Mouse (Mus musculus) neural tube, embryonic 11.5 days (tissue): ENCODE results near the gene Atp8b2. TPM values are rescaled to one million over a fixed set of nuclear protein-coding genes. Genes with fewer than 3 reads are reported as not detected.

Source experiments
- ATAC-seq: fragments of 200-750 bp; cut with Nextera tagmentation; 2 replicates; pipeline ENCODE4 v1.8.0; 2017; ENCODE audit warnings: moderate number of reproducible peaks, mild to moderate bottlenecking, moderate TSS enrichment, moderate library complexity; ENCODE audit not compliant: insufficient read depth, low FRiP score, low TSS enrichment
- DNase-seq: peaks from one replicate; pipeline ENCODE4 v3.0.0-alpha.2; 2015; ENCODE audit warnings: low spot score
- H3K27ac ChIP-seq: fragments of 300-500 bp; sonication (generic); 2 replicates; pipeline ENCODE4 v1.5.1; 2014; ENCODE audit warnings: low read depth, mild to moderate bottlenecking, low read length
- H3K27me3 ChIP-seq: fragments of 300-500 bp; sonication (generic); 2 replicates; pipeline ENCODE4 v1.6.1; 2014; ENCODE audit warnings: mild to moderate bottlenecking, low read length, mixed read lengths; ENCODE audit not compliant: control insufficient read depth, insufficient read depth
- H3K36me3 ChIP-seq: fragments of 300-500 bp; sonication (generic); 2 replicates; pipeline ENCODE4 v1.6.1; 2014; ENCODE audit warnings: mild to moderate bottlenecking, low read length, moderate library complexity, mixed read lengths; ENCODE audit not compliant: control insufficient read depth, insufficient read depth
- H3K4me1 ChIP-seq: fragments of 300-500 bp; sonication (generic); 2 replicates; pipeline ENCODE4 v1.6.1; 2014; ENCODE audit warnings: low read length, mixed read lengths; ENCODE audit not compliant: control insufficient read depth, insufficient read depth
- H3K4me2 ChIP-seq: fragments of 300-500 bp; sonication (generic); 2 replicates; pipeline ENCODE4 v1.6.1; 2014; ENCODE audit warnings: low read depth, mild to moderate bottlenecking, moderate library complexity
- H3K4me3 ChIP-seq: fragments of 300-500 bp; sonication (generic); 2 replicates; pipeline ENCODE4 v1.5.1; 2014; ENCODE audit warnings: low read depth, low read length
- H3K9ac ChIP-seq: fragments of 300-500 bp; sonication (generic); 2 replicates; pipeline ENCODE4 v1.6.1; 2014; ENCODE audit warnings: mild to moderate bottlenecking, low read length
- H3K9me3 ChIP-seq: fragments of 300-500 bp; sonication (generic); 2 replicates; pipeline ENCODE4 v1.6.1; 2016; ENCODE audit warnings: low read length; ENCODE audit not compliant: control insufficient read depth
- WGBS: fragments of 180-500 bp; shearing (Covaris S2); extraction: QIAGEN DNeasy Blood & Tissue Kit; methylation state at CpG from one replicate; pipeline ENCODE4 v1.1.7; 2014; 5-methylcytosine and 5-hydroxymethylcytosine counted together
- polyA plus RNA-seq: library from polyadenylated mRNA; unstranded; fragments of >200 nt; fragmentation: Nextera tagmentation; extraction: Ambion mirVana; gene quantifications from 2 replicates; pipeline ENCODE4 v1.2.1, GENCODE M21; 2014

The Atp8b2 gene
- polyA plus RNA-seq, 1 experiment from 2014 or later = 13.4 TPM

GRCm38 (mm10) chr3:89907846-89908245, 55.5 kb downstream of the Atp8b2 start:
- Histone ChIP-seq H3K36me3 (no peaks in the 10 kb centered on the region), H3K27me3 (peaks cover 10% of the 10 kb centered on the region), H3K4me2 (no peak overlapping the region), H3K9ac (no peak overlapping the region), H3K4me3 (no peak overlapping the region), H3K27ac (no peak overlapping the region), H3K4me1 (peaks cover 5% of the 10 kb centered on the region), H3K9me3 (no peaks in the 10 kb centered on the region)
- WGBS = 90% methylated on average over 3 of the region's 3 CpGs
- ATAC-seq (no peak), DNase-seq (no peak)

- no peak for DNase-seq
- 77% methylated on average over 8 of the region's 8 CpGs for WGBS
- Histone ChIP-seq H3K4me3 (no peak overlapping the region), H3K4me2 (no peak overlapping the region), H3K27ac (no peak overlapping the region), H3K9me3 (no peaks in the 10 kb centered on the region), H3K27me3 (no peaks in the 10 kb centered on the region), H3K4me1 (peaks cover 4% of the 10 kb centered on the region; the same call in 1 of the 2 replicates), H3K36me3 (no peaks in the 10 kb centered on the region), H3K9ac (no peak overlapping the region)
- ATAC-seq = no peak
Measured at GRCm38 (mm10) chr3:89899511-89899908, 63.8 kb downstream of the Atp8b2 start.

GRCm38 (mm10) chr3:89898870-89899510, 64.3 kb downstream of the Atp8b2 start:
- H3K9me3 ChIP-seq = no peaks in the 10 kb centered on the region
- WGBS = 65% methylated on average over 5 of the region's 5 CpGs
- H3K4me1 ChIP-seq = peaks cover 4% of the 10 kb centered on the region; the same call in 1 of the 2 replicates
- no peak for DNase-seq
- no peak overlapping the region for H3K9ac ChIP-seq
- no peak overlapping the region for H3K4me3 ChIP-seq
- H3K27ac ChIP-seq = no peak overlapping the region
- no peak for ATAC-seq
- no peak overlapping the region for H3K4me2 ChIP-seq
- no peaks in the 10 kb centered on the region for H3K36me3 ChIP-seq
- no peaks in the 10 kb centered on the region for H3K27me3 ChIP-seq

- Histone ChIP-seq H3K27ac (no peak overlapping the region), H3K9ac (no peak overlapping the region), H3K9me3 (no peaks in the 10 kb centered on the region), H3K4me3 (no peak overlapping the region), H3K4me1 (peaks cover 4% of the 10 kb centered on the region; the same call in 1 of the 2 replicates), H3K36me3 (no peaks in the 10 kb centered on the region), H3K27me3 (no peaks in the 10 kb centered on the region), H3K4me2 (no peak overlapping the region)
- 64% methylated on average over 10 of the region's 10 CpGs for WGBS
- no peak for ATAC-seq
- no peak for DNase-seq
Measured at GRCm38 (mm10) chr3:89898011-89898410, 65.3 kb downstream of the Atp8b2 start.

GRCm38 (mm10) chr3:89897204-89897796, 66.0 kb downstream of the Atp8b2 start:
- H3K36me3 ChIP-seq = no peaks in the 10 kb centered on the region
- DNase-seq = no peak
- ATAC-seq = no peak
- H3K9ac ChIP-seq = no peak overlapping the region
- no peak overlapping the region for H3K4me2 ChIP-seq
- WGBS = 68% methylated on average over 8 of the region's 8 CpGs
- H3K4me3 ChIP-seq = no peak overlapping the region
- H3K4me1 ChIP-seq = peaks cover 4% of the 10 kb centered on the region; the same call in 1 of the 2 replicates
- H3K9me3 ChIP-seq = no peaks in the 10 kb centered on the region
- H3K27ac ChIP-seq = no peak overlapping the region
- no peaks in the 10 kb centered on the region for H3K27me3 ChIP-seq

- Histone ChIP-seq H3K9me3 (no peaks in the 10 kb centered on the region), H3K4me3 (no peak overlapping the region), H3K9ac (no peak overlapping the region; the same call in 1 of the 2 replicates), H3K27me3 (no peaks in the 10 kb centered on the region), H3K36me3 (no peaks in the 10 kb centered on the region), H3K4me1 (peaks cover 4% of the 10 kb centered on the region; the same call in 1 of the 2 replicates), H3K4me2 (no peak overlapping the region), H3K27ac (no peak overlapping the region)
- no peak for ATAC-seq
- no peak for DNase-seq
- 12% methylated on average over 5 of the region's 5 CpGs for WGBS
Measured at GRCm38 (mm10) chr3:89896571-89896970, 66.7 kb downstream of the Atp8b2 start.

- H3K27ac ChIP-seq = no peak overlapping the region
- H3K36me3 ChIP-seq = no peaks in the 10 kb centered on the region
- no peak overlapping the region for H3K9ac ChIP-seq
- H3K4me1 ChIP-seq = peaks cover 4% of the 10 kb centered on the region; the same call in 1 of the 2 replicates
- ATAC-seq (no peak), DNase-seq (no peak)
- 86% methylated on average over 5 of the region's 5 CpGs for WGBS
- no peak overlapping the region for H3K4me3 ChIP-seq
- H3K27me3 ChIP-seq = no peaks in the 10 kb centered on the region
- no peak overlapping the region for H3K4me2 ChIP-seq
- no peaks in the 10 kb centered on the region for H3K9me3 ChIP-seq
Measured at GRCm38 (mm10) chr3:89892517-89893106, 70.7 kb downstream of the Atp8b2 start.

GRCm38 (mm10) chr3:89891696-89892095, 71.6 kb downstream of the Atp8b2 start:
- no peaks in the 10 kb centered on the region for H3K27me3 ChIP-seq
- H3K9me3 ChIP-seq = no peaks in the 10 kb centered on the region
- H3K36me3 ChIP-seq = no peaks in the 10 kb centered on the region
- DNase-seq (no peak), ATAC-seq (no peak)
- H3K4me2 ChIP-seq = no peak overlapping the region
- H3K27ac ChIP-seq = no peak overlapping the region
- H3K4me3 ChIP-seq = no peak overlapping the region
- H3K9ac ChIP-seq = no peak overlapping the region
- H3K4me1 ChIP-seq = peaks cover 2% of the 10 kb centered on the region; the same call in 1 of the 2 replicates
